Mouse (Mus musculus): ENCODE data around the gene Trim14.

GRCm38 (mm10) chr4:46563847-46564246 lies 27.9 kb upstream of the Trim14 start:
- no peak for TF ChIP-seq POLR2A (IDR thresholded peaks at IDR 0.05; ENCODE audit: low read depth, low read length)
- no peak for TF ChIP-seq CTCF (IDR thresholded peaks at IDR 0.05; ENCODE audit: extremely low read depth, insufficient read depth, insufficient read length, insufficient replicate concordance)

Data from spleen, adult 2 months (tissue).